Mouse (Mus musculus) large intestine, adult 2 months (tissue): ENCODE data around the gene Dbp. TPM values are rescaled to one million over a fixed set of nuclear protein-coding genes. Genes with fewer than 3 reads are reported as not detected.

Source experiments
- DNase-seq: peaks from one replicate; pipeline ENCODE4 v3.0.0-alpha.2; 2012; ENCODE audit warnings: low read depth, low spot score
- WGBS: fragments of 180-500 bp; shearing (Covaris S2); methylation state at CpG from one replicate; pipeline ENCODE4 v1.1.7; 2018; 5-methylcytosine and 5-hydroxymethylcytosine counted together
- polyA plus RNA-seq: library from polyadenylated mRNA; depleted of rRNA; stranded (reverse); fragments of >200 nt; gene quantifications from 2 replicates; pipeline ENCODE4 v1.2.3, GENCODE M21; 2012

The Dbp gene
- polyA plus RNA-seq, 1 experiment, result 7.9 TPM

- WGBS, result 60% methylated on average over 14 of the region's 14 CpGs
- no peak for DNase-seq
These were observed 4.9 kb downstream of the Dbp start for GRCm38 (mm10) chr7:45709677-45710355.

- no peak for DNase-seq
- 83% methylated on average over 20 of the region's 20 CpGs for WGBS
These were observed 5.7 kb downstream of the Dbp start for GRCm38 (mm10) chr7:45710477-45711191.

GRCm38 (mm10) chr7:45711316-45712021, 6.6 kb downstream of the Dbp start:
- WGBS, result 78% methylated on average over 24 of the region's 24 CpGs

GRCm38 (mm10) chr7:45712022-45712757, 7.3 kb downstream of the Dbp start:
- 52% methylated on average over 21 of the region's 21 CpGs for WGBS
- DNase-seq, result no peak

More at GRCm38 (mm10) chr7:45711316-45712021, 6.6 kb downstream of the Dbp start:
- no peak for DNase-seq

- no peak for DNase-seq
- 36% methylated on average over 16 of the region's 16 CpGs for WGBS
These were observed 8.5 kb downstream of the Dbp start for GRCm38 (mm10) chr7:45713396-45713795.

GRCm38 (mm10) chr7:45713881-45714520, 9.1 kb downstream of the Dbp start:
- no peak for DNase-seq
- 30% methylated on average over 6 of the region's 6 CpGs for WGBS

- no peak for DNase-seq
- WGBS, result 2% methylated on average over 14 of the region's 14 CpGs
These were observed 9.8 kb downstream of the Dbp start for GRCm38 (mm10) chr7:45714630-45715089.

- DNase-seq, result no peak
- 2% methylated on average over 34 of the region's 34 CpGs for WGBS
These were observed 10.3 kb downstream of the Dbp start, which contains the start of gene Rpl18 for GRCm38 (mm10) chr7:45715090-45715708. Rpl18 (plus strand) TSS chr7:45715457.

GRCm38 (mm10) chr7:45715741-45716459, 11.0 kb downstream of the Dbp start:
- no peak for DNase-seq
- 60% methylated on average over 19 of the region's 19 CpGs for WGBS

GRCm38 (mm10) chr7:45716460-45716857, 11.6 kb downstream of the Dbp start:
- no peak for DNase-seq
- 80% methylated on average over 3 of the region's 3 CpGs for WGBS

GRCm38 (mm10) chr7:45716952-45717917, 12.3 kb downstream of the Dbp start:
- DNase-seq, result no peak
- whole genome bisulfite sequencing, result 4% methylated on average over 31 of the region's 31 CpGs

- under 1% methylated on average over 41 of the region's 41 CpGs for WGBS
These were observed 13.0 kb downstream of the Dbp start, which contains the start of gene Sphk2 for GRCm38 (mm10) chr7:45717918-45718297. Sphk2 (minus strand) TSS chr7:45718002.

GRCm38 (mm10) chr7:45718331-45718730, 13.4 kb downstream of the Dbp start:
- under 1% methylated on average over 20 of the region's 20 CpGs for WGBS
- no peak for DNase-seq

More at GRCm38 (mm10) chr7:45717918-45718297, 13.0 kb downstream of the Dbp start, which contains the start of gene Sphk2:
- DNase-seq, result no peak

GRCm38 (mm10) chr7:45719180-45719579, 14.3 kb downstream of the Dbp start:
- 37% methylated on average over 10 of the region's 10 CpGs for WGBS
- no peak for DNase-seq

- WGBS, result 46% methylated on average over 16 of the region's 16 CpGs
- DNase-seq, result no peak
These were observed 15.0 kb downstream of the Dbp start for GRCm38 (mm10) chr7:45719738-45720412.
